Mouse (Mus musculus) limb, embryonic 11.5 days (tissue): Measurements from ENCODE around the gene Rgs11. TPM values are rescaled to one million over a fixed set of nuclear protein-coding genes. Genes with fewer than 3 reads are reported as not detected.

Source experiments
- ATAC-seq: fragments of 200-750 bp; cut with Nextera tagmentation; 2 replicates; pipeline ENCODE4 v1.8.0; 2017; ENCODE audit warnings: low read depth; ENCODE audit not compliant: insufficient number of reproducible peaks, low FRiP score, low TSS enrichment
- DNase-seq: peaks from one replicate; pipeline ENCODE4 v3.0.0-alpha.2; 2015; ENCODE audit warnings: low spot score
- H3K27ac ChIP-seq: fragments of 300-500 bp; sonication (generic); replicated peaks from 2 replicates; pipeline ENCODE4 v1.5.1; 2014; ENCODE audit warnings: low read depth, mild to moderate bottlenecking, low read length
- H3K27me3 ChIP-seq: fragments of 300-500 bp; sonication (generic); 2 replicates; pipeline ENCODE4 v1.6.1; 2014; ENCODE audit warnings: mild to moderate bottlenecking, low read length, mixed read lengths; ENCODE audit not compliant: control insufficient read depth, insufficient read depth
- H3K36me3 ChIP-seq: fragments of 300-500 bp; sonication (generic); 2 replicates; pipeline ENCODE4 v1.6.1; 2014; ENCODE audit warnings: mild to moderate bottlenecking, low read length, moderate library complexity, mixed read lengths; ENCODE audit not compliant: control insufficient read depth, insufficient read depth
- H3K4me1 ChIP-seq: fragments of 300-500 bp; sonication (generic); 2 replicates; pipeline ENCODE4 v1.6.1; 2014; ENCODE audit warnings: low read length, mixed read lengths; ENCODE audit not compliant: control insufficient read depth, insufficient read depth
- H3K4me2 ChIP-seq: fragments of 300-500 bp; sonication (generic); 2 replicates; pipeline ENCODE4 v1.6.1; 2014; ENCODE audit warnings: low read depth, mild to moderate bottlenecking, moderate library complexity; ENCODE audit not compliant: severe bottlenecking
- H3K4me3 ChIP-seq: fragments of 300-500 bp; sonication (generic); 2 replicates; pipeline ENCODE4 v1.5.1; 2014; ENCODE audit warnings: low read depth, low read length
- H3K9ac ChIP-seq: fragments of 300-500 bp; sonication (generic); 2 replicates; pipeline ENCODE4 v1.6.1; 2014; ENCODE audit warnings: mild to moderate bottlenecking, low read length
- H3K9me3 ChIP-seq: fragments of 300-500 bp; sonication (generic); 2 replicates; pipeline ENCODE4 v1.6.1; 2016; ENCODE audit warnings: low read length; ENCODE audit not compliant: control insufficient read depth
- WGBS: fragments of 180-500 bp; shearing (Covaris S2); extraction: QIAGEN DNeasy Blood & Tissue Kit; methylation state at CpG from one replicate; pipeline ENCODE4 v1.1.7; 2014; 5-methylcytosine and 5-hydroxymethylcytosine counted together
- polyA plus RNA-seq: library from polyadenylated mRNA; unstranded; fragments of >200 nt; fragmentation: Nextera tagmentation; extraction: Ambion mirVana; gene quantifications from 2 replicates; pipeline ENCODE4 v1.2.1, GENCODE M21; 2014

Gene Rgs11
- polyA plus RNA-seq, 1 experiment from 2014 or later = 1.1 TPM

DNA sequence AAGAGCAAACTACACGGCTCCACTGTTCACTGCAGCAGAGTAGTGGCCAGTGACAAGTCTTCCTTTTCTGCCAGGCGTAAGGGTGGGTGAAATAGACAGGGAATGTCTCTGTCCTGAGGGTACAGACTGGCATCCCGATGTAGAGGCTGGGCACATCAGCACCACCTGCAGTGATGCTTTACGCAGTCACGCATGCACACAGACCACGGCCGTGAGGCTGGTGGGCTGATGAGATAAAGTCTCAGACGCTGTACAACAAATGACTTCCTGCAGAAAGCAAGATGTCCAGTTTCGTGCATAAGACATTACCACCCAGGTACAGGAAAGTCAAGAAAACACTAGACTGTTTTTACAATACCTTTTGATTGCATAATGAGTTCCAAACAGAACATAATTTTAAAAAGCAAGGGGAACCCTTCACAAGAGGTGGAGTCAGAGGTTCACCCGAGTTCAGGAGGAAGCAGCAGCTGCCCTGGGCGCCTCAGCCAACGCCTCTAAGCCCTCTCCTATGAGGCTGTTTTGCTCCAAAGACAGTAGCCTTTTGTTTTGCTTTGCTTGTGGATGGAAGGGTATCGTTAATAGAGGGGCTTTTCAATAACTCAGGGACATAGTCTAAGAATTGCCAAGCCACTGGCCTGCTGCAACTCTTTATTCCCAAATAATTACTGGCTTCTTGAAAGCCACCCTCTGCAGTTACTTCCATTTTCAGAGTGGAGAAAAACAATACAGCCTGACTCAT, 32.5 kb downstream of the Rgs11 start:
- Histone ChIP-seq H3K4me1 (peaks cover 7% of the 10 kb centered on the region; the same call in 1 of the 2 replicates), H3K9ac (peak overlapping the region; percentile 7; the same call in 1 of the 2 replicates), H3K36me3 (no peaks in the 10 kb centered on the region), H3K4me2 (no peak overlapping the region), H3K27me3 (no peaks in the 10 kb centered on the region), H3K9me3 (no peaks in the 10 kb centered on the region), H3K4me3 (no peak overlapping the region), H3K27ac (peak overlapping the region; percentile 39)
- DNase-seq (no peak), ATAC-seq (no peak)
- 62% methylated on average over 13 of the region's 13 CpGs for WGBS

DNA sequence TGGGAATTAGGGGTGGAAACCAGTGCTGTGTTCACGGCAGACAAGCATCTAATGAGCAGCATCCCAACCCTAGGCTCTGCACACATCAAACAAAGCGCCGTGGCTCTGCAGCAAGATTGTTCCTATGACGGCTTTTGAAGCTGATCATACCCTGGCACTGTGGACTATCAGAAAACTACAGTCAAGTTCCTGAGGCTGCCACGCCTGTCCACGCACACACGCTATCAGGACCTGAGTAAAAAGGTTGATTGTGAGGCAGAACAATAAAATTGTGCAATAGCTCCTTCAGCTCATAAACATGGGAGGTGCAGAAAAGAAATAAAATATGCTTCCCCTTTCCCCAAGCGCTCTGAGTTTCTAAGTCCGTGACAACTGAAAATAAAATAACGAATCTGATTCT, 34.9 kb downstream of the Rgs11 start:
- 85% methylated on average over 10 of the region's 10 CpGs for WGBS
- no peaks in the 10 kb centered on the region for H3K9me3 ChIP-seq
- no peak overlapping the region for H3K4me3 ChIP-seq
- no peaks in the 10 kb centered on the region for H3K36me3 ChIP-seq
- H3K9ac ChIP-seq = no peak overlapping the region
- H3K27me3 ChIP-seq = no peaks in the 10 kb centered on the region
- DNase-seq (no peak), ATAC-seq (no peak)
- peaks cover 7% of the 10 kb centered on the region; the same call in 1 of the 2 replicates for H3K4me1 ChIP-seq
- H3K4me2 ChIP-seq = no peak overlapping the region
- H3K27ac ChIP-seq = no peak overlapping the region

GRCm38 (mm10) chr17:26239551-26239950, 36.8 kb downstream of the Rgs11 start:
- ATAC-seq = no peak
- Histone ChIP-seq H3K27ac (no peak overlapping the region), H3K9me3 (no peaks in the 10 kb centered on the region), H3K4me2 (no peak overlapping the region), H3K4me1 (peaks cover 9% of the 10 kb centered on the region; the same call in 1 of the 2 replicates), H3K4me3 (no peak overlapping the region), H3K36me3 (no peaks in the 10 kb centered on the region), H3K27me3 (no peaks in the 10 kb centered on the region), H3K9ac (no peak overlapping the region)
- DNase-seq = no peak
- WGBS = 65% methylated on average over 2 of the region's 2 CpGs

DNA sequence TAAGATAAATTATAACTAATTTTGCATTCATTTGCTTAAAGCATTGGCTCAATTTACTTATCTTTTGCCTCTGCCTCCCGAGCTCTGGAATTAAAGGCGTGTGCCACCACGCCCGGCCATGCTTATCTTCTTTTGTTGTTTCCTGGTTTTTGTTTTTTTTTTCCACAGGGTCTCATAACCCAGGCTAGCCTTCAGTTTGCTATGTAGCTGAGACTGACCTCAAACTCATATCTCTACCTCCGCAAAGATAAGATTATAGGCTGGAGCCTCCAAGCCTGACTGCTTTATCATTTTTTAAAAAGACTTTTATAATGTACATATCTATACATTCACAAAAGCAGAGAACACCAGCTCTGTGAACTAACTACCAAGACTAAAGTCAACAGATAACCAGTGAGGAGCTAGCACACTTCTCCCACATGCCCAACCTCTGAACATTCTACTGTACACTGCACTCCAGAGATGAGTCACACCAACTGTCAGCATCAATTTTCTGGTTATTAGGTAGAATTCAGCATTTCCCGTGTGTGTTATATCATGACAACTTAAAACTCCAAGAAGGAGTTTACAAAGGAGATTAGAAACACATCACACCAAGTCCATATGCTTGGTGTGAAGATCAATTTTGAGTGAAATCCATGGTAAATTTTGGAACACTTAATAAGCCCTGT, 37.5 kb downstream of the Rgs11 start:
- Histone ChIP-seq H3K27ac (no peak overlapping the region), H3K9ac (no peak overlapping the region), H3K27me3 (no peaks in the 10 kb centered on the region), H3K36me3 (no peaks in the 10 kb centered on the region), H3K4me1 (peaks cover 9% of the 10 kb centered on the region; the same call in 1 of the 2 replicates), H3K4me2 (no peak overlapping the region), H3K9me3 (no peaks in the 10 kb centered on the region), H3K4me3 (no peak overlapping the region)
- DNase-seq = no peak
- no peak for ATAC-seq
- 89% methylated on average over 6 of the region's 6 CpGs for WGBS

DNA sequence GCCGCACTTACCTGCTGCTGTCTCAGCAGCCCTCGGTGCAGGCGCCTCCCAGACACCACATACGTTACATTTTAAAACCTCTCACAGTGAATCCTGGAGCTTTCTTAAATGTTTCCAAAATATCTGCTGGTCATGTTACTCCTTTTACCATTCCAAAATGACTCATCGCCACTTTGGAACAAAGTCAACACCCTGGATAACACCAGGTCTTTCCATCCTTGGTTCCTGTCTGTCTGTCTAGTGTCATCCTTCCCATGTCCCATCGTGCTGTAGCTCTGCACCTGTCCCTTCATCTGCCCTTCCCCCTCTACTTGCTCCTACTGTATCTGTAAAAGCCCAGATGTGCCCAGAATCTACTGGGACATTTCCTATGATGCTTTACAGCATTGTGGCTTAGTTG, 38.2 kb downstream of the Rgs11 start:
- 78% methylated on average over 6 of the region's 6 CpGs for WGBS
- ATAC-seq (no peak), DNase-seq (no peak)
- Histone ChIP-seq H3K27ac (no peak overlapping the region), H3K27me3 (no peaks in the 10 kb centered on the region), H3K4me2 (no peak overlapping the region), H3K9me3 (no peaks in the 10 kb centered on the region), H3K36me3 (no peaks in the 10 kb centered on the region), H3K4me3 (no peak overlapping the region), H3K4me1 (peaks cover 3% of the 10 kb centered on the region; the same call in 1 of the 2 replicates), H3K9ac (no peak overlapping the region)

DNA sequence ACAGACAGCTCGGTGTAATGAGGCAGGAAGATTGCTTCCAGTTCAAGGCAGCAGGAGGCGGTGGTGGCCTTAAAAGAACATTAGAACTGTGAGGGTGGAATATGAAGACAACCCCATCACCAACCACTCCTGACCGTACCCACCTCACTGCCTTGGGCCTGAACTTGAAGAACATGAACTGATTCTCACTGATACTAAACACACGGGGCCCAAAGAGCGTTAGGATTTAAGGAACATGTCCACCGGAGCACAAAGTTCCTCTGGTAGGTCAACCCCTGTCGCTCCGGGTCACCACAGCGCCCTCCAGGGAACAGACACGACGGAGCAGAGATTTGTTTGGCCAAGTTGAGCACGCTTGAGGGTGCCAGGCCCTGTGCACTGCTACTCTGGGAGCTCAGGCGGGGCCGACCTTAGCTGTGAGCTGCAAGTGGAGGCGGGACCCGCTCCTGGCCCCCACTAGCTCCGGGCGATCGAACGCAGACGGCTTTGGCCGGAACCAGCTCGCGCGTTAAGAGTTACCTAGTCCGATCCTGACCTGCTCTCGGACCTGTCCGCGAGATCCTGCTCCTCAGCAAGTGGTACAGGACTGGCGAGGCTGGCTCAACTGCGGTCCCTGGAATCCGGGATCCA, 40.8 kb downstream of the Rgs11 start:
- ATAC-seq = peak; percentile 87
- H3K9ac ChIP-seq = peak overlapping the region; percentile 56
- no peaks in the 10 kb centered on the region for H3K9me3 ChIP-seq
- H3K27ac ChIP-seq = no peak overlapping the region
- 0 out of 2 replicates have a peak, but pooled peaks cover 2% of the 10 kb centered on the region for H3K4me1 ChIP-seq
- peak overlapping the region; percentile 72 for H3K4me2 ChIP-seq
- DNase-seq = no peak
- WGBS = under 1% methylated on average over 32 of the region's 32 CpGs
- H3K36me3 ChIP-seq = no peaks in the 10 kb centered on the region
- no peaks in the 10 kb centered on the region for H3K27me3 ChIP-seq
- H3K4me3 ChIP-seq = peak overlapping the region; percentile 72

DNA sequence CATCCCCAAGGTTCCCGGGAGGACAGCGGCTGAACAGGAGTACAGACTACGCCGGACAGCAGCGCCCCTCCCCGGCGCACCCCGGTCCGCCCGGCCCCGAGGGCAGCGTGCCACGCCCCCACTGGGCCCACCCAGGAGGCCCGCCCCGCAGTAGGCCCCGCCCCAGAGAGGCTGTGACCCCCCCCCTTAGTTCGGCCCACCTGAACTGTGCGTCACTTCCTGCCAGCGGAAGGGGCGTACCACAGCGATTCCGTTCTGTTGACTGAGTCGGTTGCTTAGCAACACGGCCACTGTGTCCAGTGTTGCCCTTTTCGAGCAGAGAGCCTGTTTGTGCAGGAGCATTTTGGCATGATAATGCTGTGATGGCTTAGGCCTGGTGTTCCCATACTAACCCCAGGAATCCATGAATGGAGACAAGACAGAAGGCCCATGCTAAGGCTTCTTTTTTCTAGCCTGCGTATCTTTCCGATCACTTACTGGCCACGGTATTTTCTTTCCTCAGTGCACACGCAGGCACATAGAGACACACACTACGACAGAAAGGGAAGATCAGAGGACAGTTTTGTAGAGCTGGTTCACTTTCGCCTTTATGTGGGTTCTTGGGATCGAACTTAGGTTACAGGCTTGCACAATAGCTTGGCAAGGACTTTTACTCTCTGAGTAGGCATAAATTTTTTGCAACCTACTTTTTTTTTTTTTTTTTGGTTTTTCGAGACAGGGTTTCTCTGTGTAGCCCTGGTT, 41.5 kb downstream of the Rgs11 start, which contains the start of gene Fam234a:
Fam234a (minus strand) TSS at position 142 of the 741 bp plus-strand sequence.
- Histone ChIP-seq H3K9ac (peak within 1 kb of the TSS; percentile 56), H3K4me1 (0 out of 2 replicates have a peak, but pooled peaks cover 2% of the 10 kb centered on the region), H3K36me3 (no peaks in the 10 kb centered on the region), H3K27me3 (no peaks in the 10 kb centered on the region), H3K27ac (0 out of 2 replicates have a peak within 1 kb of the TSS, but pooled peaks have one; percentile 18), H3K9me3 (no peaks in the 10 kb centered on the region), H3K4me2 (peak within 1 kb of the TSS; percentile 72), H3K4me3 (peak within 1 kb of the TSS; percentile 72)
- ATAC-seq = peak; percentile 97
- DNase-seq = peak; percentile 96
- 8% methylated on average over 33 of the region's 33 CpGs for WGBS
